24 mouse cellular contexts compared by ENCODE assay signal in the genomic region with DNA sequence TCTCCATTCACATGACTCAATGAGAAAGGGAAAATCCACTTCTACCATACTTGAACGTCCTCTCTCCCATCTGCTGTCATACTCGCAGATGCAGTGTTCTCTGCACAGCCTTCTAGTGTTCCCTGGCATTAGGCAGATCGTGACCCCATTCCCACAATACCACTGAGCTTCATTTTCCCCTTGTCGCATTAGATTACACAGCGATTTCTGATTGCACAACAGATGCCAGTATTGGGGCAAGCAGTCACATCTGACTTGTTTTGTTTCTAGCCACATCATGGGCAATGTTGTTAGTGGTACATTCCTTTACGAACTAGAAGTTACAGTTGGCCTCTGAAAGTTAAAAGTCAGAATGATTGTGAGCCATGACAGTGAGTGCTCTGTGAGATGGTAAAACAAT.
DNase-seq lines count a peak whose midpoint lies in the region; ATAC-seq and TF ChIP-seq lines count a peak whose summit lies in the region.
"Had no signal": no experiment of that assay in that cellular context is flagged by ENCODE, and none has a peak within 500 bp of the region (broad histone marks: within the 10 kb centered on the region; RNA-seq: fewer than 3 reads in every experiment).

No protein-coding gene starts in this region.

- intact Hi-C loops in gastrocnemius, adult 2 months (cut with DNase I): no loop called here

- H3K27ac ChIP-seq in gastrocnemius, adult 2 months: peak overlapping the region; percentile 65
- H3K27ac ChIP-seq in midbrain, embryonic 11.5 days (ENCODE audit: low read depth, low read length): no peak overlapping the region
- no peak overlapping the region for H3K27ac ChIP-seq in midbrain, embryonic 16.5 days (ENCODE audit: low read length)
- H3K27ac ChIP-seq: forebrain, embryonic 10.5 days; heart, embryonic 10.5 days; hindbrain, embryonic 15.5 days; intestine, embryonic 15.5 days; liver, embryonic 14.5 days; lung, embryonic 15.5 days had no signal

- H3K4me2 ChIP-seq in midbrain, embryonic 11.5 days: no peak overlapping the region
- H3K4me2 ChIP-seq in midbrain, embryonic 16.5 days (ENCODE audit: low read length): no peak overlapping the region
- H3K4me2 ChIP-seq: hindbrain, embryonic 15.5 days; intestine, embryonic 15.5 days; lung, embryonic 15.5 days had no signal

- no peaks in the 10 kb centered on the region for H3K9me3 ChIP-seq in midbrain, embryonic 11.5 days (ENCODE audit: control insufficient read depth, low read length)
- H3K9me3 ChIP-seq in midbrain, embryonic 16.5 days (replicated peaks; ENCODE audit: control insufficient read depth, low read length, poor library complexity, severe bottlenecking): no peaks in the 10 kb centered on the region
- H3K9me3 ChIP-seq: forebrain, embryonic 10.5 days; heart, embryonic 10.5 days; hindbrain, embryonic 15.5 days; intestine, embryonic 15.5 days; lung, embryonic 15.5 days had no signal

- no peak overlapping the region for H3K9ac ChIP-seq in midbrain, embryonic 11.5 days (ENCODE audit: low read length)
- no peak overlapping the region for H3K9ac ChIP-seq in midbrain, embryonic 16.5 days (ENCODE audit: low read depth, low read length)
- H3K9ac ChIP-seq: hindbrain, embryonic 15.5 days; intestine, embryonic 15.5 days; liver, embryonic 14.5 days; lung, embryonic 15.5 days had no signal

- no peak for DNase-seq in gastrocnemius, adult 2 months
- no peak for DNase-seq in gastrocnemius, postnatal 10 days
- no peak for DNase-seq in midbrain, embryonic 11.5 days (ENCODE audit: low spot score, missing footprints)
- peak; percentile 96 for DNase-seq in retina, postnatal 1 day
- no peak for DNase-seq in thymus, postnatal 25 days
- DNase-seq: adrenal gland, postnatal 14 days; cerebellum, adult 8-10 months; gastrocnemius, postnatal 36 days; heart, postnatal 4 days; kidney, adult 8-10 months; kidney, postnatal 10 days; lung, postnatal 36 days; right cerebral cortex, postnatal 25 days had no signal

- no peaks in the 10 kb centered on the region for H3K36me3 ChIP-seq in midbrain, embryonic 11.5 days (ENCODE audit: control insufficient read depth, insufficient read depth, low read length)
- H3K36me3 ChIP-seq in midbrain, embryonic 16.5 days (ENCODE audit: control insufficient read depth, insufficient read depth, low read length): no peaks in the 10 kb centered on the region
- H3K36me3 ChIP-seq: forebrain, embryonic 10.5 days; heart, embryonic 10.5 days; hindbrain, embryonic 15.5 days; intestine, embryonic 15.5 days; lung, embryonic 15.5 days had no signal

- peak; percentile 22; the same call in 1 of the 2 replicates for ATAC-seq in midbrain, embryonic 11.5 days (ENCODE audit: low FRiP score)
- no peak for ATAC-seq in midbrain, embryonic 16.5 days
- peak; percentile 50 for ATAC-seq in granulocyte monocyte progenitor cell, adult 5-6 weeks (replicated peaks; ENCODE audit: poor library complexity, severe bottlenecking)
- no peak for ATAC-seq in frontal cortex, adult (ENCODE audit: low TSS enrichment)
- ATAC-seq: activated CD4-positive, CD25-positive, alpha-beta regulatory T cell, adult 4 months; forebrain, embryonic 16.5 days; intestine, embryonic 15.5 days had no signal

- no peak overlapping the region for H3K4me3 ChIP-seq in gastrocnemius, adult 2 months
- H3K4me3 ChIP-seq in midbrain, embryonic 11.5 days (ENCODE audit: low read depth, low read length): no peak overlapping the region
- no peak overlapping the region for H3K4me3 ChIP-seq in midbrain, embryonic 16.5 days (ENCODE audit: low read depth, low read length)
- H3K4me3 ChIP-seq: forebrain, embryonic 10.5 days; heart, embryonic 10.5 days; hindbrain, embryonic 15.5 days; intestine, embryonic 15.5 days; lung, embryonic 15.5 days had no signal

- no peaks in the 10 kb centered on the region for H3K27me3 ChIP-seq in midbrain, embryonic 11.5 days (ENCODE audit: control insufficient read depth, insufficient read depth, low read length)
- H3K27me3 ChIP-seq in midbrain, embryonic 16.5 days (ENCODE audit: control insufficient read depth, insufficient read depth, low read depth, low read length): no peaks in the 10 kb centered on the region
- H3K27me3 ChIP-seq: hindbrain, embryonic 15.5 days; intestine, embryonic 15.5 days; lung, embryonic 15.5 days had no signal

- WGBS in midbrain, embryonic 11.5 days: 69% methylated on average over 6 of the region's 6 CpGs
- 70% methylated on average over 6 of the region's 6 CpGs for WGBS in midbrain, embryonic 16.5 days

- no peaks in the 10 kb centered on the region for H3K4me1 ChIP-seq in midbrain, embryonic 11.5 days (ENCODE audit: control insufficient read depth, insufficient read depth, low read length)
- 0 out of 2 replicates have a peak, but pooled peaks cover 2% of the 10 kb centered on the region for H3K4me1 ChIP-seq in midbrain, embryonic 16.5 days (ENCODE audit: control insufficient read depth, insufficient read depth, low read length)
- H3K4me1 ChIP-seq: heart, embryonic 10.5 days; hindbrain, embryonic 15.5 days had no signal

- no peak for TF ChIP-seq CTCF in gastrocnemius, adult 2 months (IDR thresholded peaks at IDR 0.05)

Comparison
In these comparisons a context has a peak if more than half of its experiments do, and no peak if none do; other contexts are left out.
1. ATAC-seq: peak in midbrain, embryonic 11.5 days (single experiment) and granulocyte monocyte progenitor cell, adult 5-6 weeks (single experiment); none in midbrain, embryonic 16.5 days (single experiment) and frontal cortex, adult (single experiment).